Mouse (Mus musculus) heart, embryonic 16.5 days (tissue): Measurements from ENCODE around the gene Sub1. TPM values are rescaled to one million over a fixed set of nuclear protein-coding genes. Genes with fewer than 3 reads are reported as not detected.

Source experiments
- ATAC-seq: fragments of 200-750 bp; cut with Nextera tagmentation; replicated peaks from 2 replicates; pipeline ENCODE4 v1.8.0; 2017; ENCODE audit warnings: moderate number of reproducible peaks; ENCODE audit not compliant: insufficient read depth, low FRiP score; ENCODE audit errors: extremely low read depth
- H3K27ac ChIP-seq: fragments of 300-500 bp; sonication (generic); 2 replicates; pipeline ENCODE4 v1.5.1; 2014; ENCODE audit warnings: mild to moderate bottlenecking, low read length, control low read depth, moderate library complexity
- H3K27me3 ChIP-seq: fragments of 300-500 bp; sonication (generic); 2 replicates; pipeline ENCODE4 v1.6.1; 2014; ENCODE audit warnings: low read length, mixed read lengths; ENCODE audit not compliant: control insufficient read depth, insufficient read depth
- H3K36me3 ChIP-seq: fragments of 300-500 bp; sonication (generic); 2 replicates; pipeline ENCODE4 v1.6.1; 2014; ENCODE audit not compliant: control insufficient read depth, insufficient read depth
- H3K4me1 ChIP-seq: fragments of 300-500 bp; sonication (generic); 2 replicates; pipeline ENCODE4 v1.6.1; 2014; ENCODE audit warnings: low read length, mixed read lengths; ENCODE audit not compliant: control insufficient read depth, insufficient read depth
- H3K4me2 ChIP-seq: fragments of 300-500 bp; sonication (generic); 2 replicates; pipeline ENCODE4 v1.6.1; 2014; ENCODE audit warnings: low read depth, mild to moderate bottlenecking, control low read depth, low read length
- H3K4me3 ChIP-seq: fragments of 300-500 bp; sonication (generic); 2 replicates; pipeline ENCODE4 v1.5.1; 2014; ENCODE audit warnings: mild to moderate bottlenecking, control low read depth, low read length
- H3K9ac ChIP-seq: fragments of 300-500 bp; sonication (generic); 2 replicates; pipeline ENCODE4 v1.6.1; 2014; ENCODE audit warnings: low read length, control low read depth
- H3K9me3 ChIP-seq: fragments of 300-500 bp; sonication (generic); replicated peaks from 2 replicates; pipeline ENCODE4 v1.6.1; 2016; ENCODE audit warnings: low read length; ENCODE audit not compliant: control insufficient read depth
- WGBS: fragments of 180-500 bp; shearing (Covaris S2); extraction: QIAGEN DNeasy Blood & Tissue Kit; methylation state at CpG from one replicate; pipeline ENCODE4 v1.1.7; 2014; 5-methylcytosine and 5-hydroxymethylcytosine counted together
- polyA plus RNA-seq: library from polyadenylated mRNA; unstranded; fragments of >200 nt; fragmentation: Nextera tagmentation; extraction: Ambion mirVana; gene quantifications from 2 replicates; pipeline ENCODE4 v1.2.1, GENCODE M21; 2015

Gene Sub1
- polyA plus RNA-seq, 1 experiment from 2014 or later = 491 TPM

- H3K4me2 ChIP-seq = no peak overlapping the region
- H3K9me3 ChIP-seq = no peaks in the 10 kb centered on the region
- H3K4me1 ChIP-seq = no peaks in the 10 kb centered on the region
- H3K27ac ChIP-seq = no peak overlapping the region
- H3K9ac ChIP-seq = no peak overlapping the region
- H3K4me3 ChIP-seq = no peak overlapping the region
- peaks cover 31% of the 10 kb centered on the region for H3K36me3 ChIP-seq
- no peak; the same call in 1 of the 2 replicates for ATAC-seq
- H3K27me3 ChIP-seq = no peaks in the 10 kb centered on the region
- 85% methylated on average over 8 of the region's 8 CpGs for WGBS
These were observed 15.3 kb downstream of the Sub1 start for GRCm38 (mm10) chr15:11981501-11981900.

DNA sequence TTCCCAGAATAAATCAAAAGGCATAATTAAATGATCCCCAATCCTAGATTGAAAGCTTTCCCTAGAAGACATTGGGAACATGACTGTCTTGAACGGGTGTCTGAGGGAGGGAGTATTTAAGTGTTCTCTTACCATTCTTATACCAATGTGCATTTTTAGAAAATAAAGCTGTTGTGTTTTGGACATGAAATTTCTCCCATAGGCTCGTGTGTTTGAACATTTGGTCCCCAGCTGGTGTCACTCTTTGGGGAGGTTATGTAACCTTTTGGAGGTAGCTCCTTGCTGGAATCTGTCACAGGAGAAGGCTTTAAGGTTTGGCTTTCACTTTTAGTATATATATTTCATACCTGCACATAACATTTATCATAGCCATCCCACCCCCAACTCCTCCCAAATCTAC, 18.6 kb downstream of the Sub1 start:
- H3K27me3 ChIP-seq = no peaks in the 10 kb centered on the region
- no peak overlapping the region for H3K4me2 ChIP-seq
- peaks cover 20% of the 10 kb centered on the region for H3K36me3 ChIP-seq
- H3K9me3 ChIP-seq = peaks cover 2% of the 10 kb centered on the region; the same call in 1 of the 2 replicates
- H3K9ac ChIP-seq = no peak overlapping the region
- WGBS = 83% methylated on average over 2 of the region's 2 CpGs
- H3K4me3 ChIP-seq = no peak overlapping the region
- no peaks in the 10 kb centered on the region for H3K4me1 ChIP-seq
- ATAC-seq = no peak
- H3K27ac ChIP-seq = no peak overlapping the region

DNA sequence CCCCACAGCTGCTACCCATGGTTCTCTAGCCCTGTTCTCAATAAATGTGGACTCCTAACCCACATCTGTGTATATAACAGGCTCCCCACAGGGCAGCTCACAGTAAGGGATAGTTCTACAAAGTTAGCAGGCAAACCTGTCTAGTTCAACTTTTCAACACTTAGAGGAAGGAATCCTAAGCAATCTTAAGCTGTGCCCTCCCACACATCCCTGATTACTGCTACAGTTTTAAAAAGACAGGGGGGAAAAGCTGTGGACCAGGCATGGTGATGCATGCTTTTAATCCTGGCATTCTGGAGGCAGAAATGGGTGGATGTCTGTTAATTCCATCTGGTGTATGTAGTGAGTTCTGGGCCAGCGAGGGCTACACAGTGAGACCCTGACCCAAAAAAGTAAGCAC, 19.7 kb downstream of the Sub1 start:
- no peak overlapping the region for H3K4me3 ChIP-seq
- ATAC-seq = no peak
- no peaks in the 10 kb centered on the region for H3K27me3 ChIP-seq
- no peak overlapping the region for H3K9ac ChIP-seq
- H3K36me3 ChIP-seq = peaks cover 18% of the 10 kb centered on the region
- 87% methylated on average over 1 of the region's 1 CpGs for WGBS
- H3K27ac ChIP-seq = no peak overlapping the region
- no peaks in the 10 kb centered on the region for H3K4me1 ChIP-seq
- H3K9me3 ChIP-seq = peaks cover 2% of the 10 kb centered on the region; the same call in 1 of the 2 replicates
- H3K4me2 ChIP-seq = no peak overlapping the region

- Histone ChIP-seq H3K9ac (no peak overlapping the region), H3K4me3 (no peak overlapping the region), H3K36me3 (peaks cover 10% of the 10 kb centered on the region), H3K4me2 (no peak overlapping the region), H3K27ac (no peak overlapping the region), H3K4me1 (no peaks in the 10 kb centered on the region), H3K9me3 (peaks cover 2% of the 10 kb centered on the region; the same call in 1 of the 2 replicates), H3K27me3 (no peaks in the 10 kb centered on the region)
- 64% methylated on average over 9 of the region's 9 CpGs for WGBS
- ATAC-seq = no peak
These were observed 20.9 kb downstream of the Sub1 start for GRCm38 (mm10) chr15:11975836-11976235.

DNA sequence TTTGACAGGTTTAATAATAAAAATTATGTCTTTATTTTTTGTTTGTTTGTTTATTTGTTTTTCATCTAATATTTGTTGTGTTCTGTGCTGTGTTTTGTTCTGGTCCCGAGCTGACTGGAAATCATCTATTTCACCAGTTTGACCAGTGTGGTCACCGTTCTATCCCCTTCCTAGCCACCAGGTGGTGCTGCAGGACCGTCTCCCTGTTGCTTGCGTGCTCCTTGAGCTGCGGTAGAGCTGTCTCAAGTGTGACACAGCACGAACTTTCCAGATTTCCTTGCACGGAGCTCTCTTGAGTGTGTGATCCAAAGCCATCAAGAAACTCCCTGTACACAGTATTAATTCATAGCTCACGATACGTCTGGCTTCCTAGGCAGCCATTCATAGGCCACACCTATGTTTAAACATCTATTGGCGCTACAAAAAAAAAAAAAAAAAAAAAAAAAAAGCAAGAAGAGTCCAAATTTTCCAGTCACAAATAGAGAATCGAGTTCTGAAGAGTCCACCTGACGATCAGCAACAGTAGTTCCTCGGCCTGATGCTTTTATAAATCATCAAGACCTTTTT, 24.8 kb downstream of the Sub1 start:
- Histone ChIP-seq H3K4me2 (peak overlapping the region; percentile 31; the same call in 1 of the 2 replicates), H3K27ac (no peak overlapping the region), H3K9ac (no peak overlapping the region), H3K27me3 (no peaks in the 10 kb centered on the region), H3K36me3 (no peaks in the 10 kb centered on the region), H3K4me1 (no peaks in the 10 kb centered on the region), H3K4me3 (no peak overlapping the region), H3K9me3 (peaks cover 2% of the 10 kb centered on the region; the same call in 1 of the 2 replicates)
- 17% methylated on average over 13 of the region's 13 CpGs for WGBS
- ATAC-seq = no peak; the same call in 1 of the 2 replicates

- Histone ChIP-seq H3K9me3 (peaks cover 2% of the 10 kb centered on the region; the same call in 1 of the 2 replicates), H3K4me2 (no peak overlapping the region), H3K27ac (no peak overlapping the region), H3K27me3 (no peaks in the 10 kb centered on the region), H3K9ac (no peak overlapping the region), H3K36me3 (no peaks in the 10 kb centered on the region), H3K4me1 (no peaks in the 10 kb centered on the region), H3K4me3 (no peak overlapping the region)
- ATAC-seq = no peak
- 72% methylated on average over 10 of the region's 10 CpGs for WGBS
These were observed 26.2 kb downstream of the Sub1 start for GRCm38 (mm10) chr15:11970621-11971020.

DNA sequence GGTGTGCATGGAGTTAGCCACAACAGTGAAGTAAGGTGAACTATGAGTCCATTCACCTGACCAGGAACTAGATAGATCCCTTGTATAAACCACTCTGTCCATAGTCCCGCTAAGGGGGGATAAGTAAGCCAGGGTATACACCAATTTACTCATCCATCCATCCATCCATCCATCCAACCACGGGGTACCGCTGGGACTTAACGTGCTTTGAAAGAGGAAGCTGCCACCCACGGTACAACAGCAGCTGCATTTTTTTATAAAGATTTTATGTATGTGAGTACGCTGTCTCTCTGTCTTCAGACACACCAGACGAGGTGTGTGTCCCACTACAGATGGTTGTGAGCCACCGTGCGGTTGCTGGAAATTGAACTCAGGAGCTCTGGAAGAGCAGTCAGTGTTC, 27.9 kb downstream of the Sub1 start:
- 82% methylated on average over 9 of the region's 9 CpGs for WGBS
- Histone ChIP-seq H3K4me2 (no peak overlapping the region), H3K27ac (no peak overlapping the region), H3K9me3 (peaks cover under 1% of the 10 kb centered on the region; the same call in 1 of the 2 replicates), H3K9ac (no peak overlapping the region), H3K36me3 (no peaks in the 10 kb centered on the region), H3K4me1 (no peaks in the 10 kb centered on the region), H3K27me3 (no peaks in the 10 kb centered on the region), H3K4me3 (no peak overlapping the region)
- no peak for ATAC-seq

DNA sequence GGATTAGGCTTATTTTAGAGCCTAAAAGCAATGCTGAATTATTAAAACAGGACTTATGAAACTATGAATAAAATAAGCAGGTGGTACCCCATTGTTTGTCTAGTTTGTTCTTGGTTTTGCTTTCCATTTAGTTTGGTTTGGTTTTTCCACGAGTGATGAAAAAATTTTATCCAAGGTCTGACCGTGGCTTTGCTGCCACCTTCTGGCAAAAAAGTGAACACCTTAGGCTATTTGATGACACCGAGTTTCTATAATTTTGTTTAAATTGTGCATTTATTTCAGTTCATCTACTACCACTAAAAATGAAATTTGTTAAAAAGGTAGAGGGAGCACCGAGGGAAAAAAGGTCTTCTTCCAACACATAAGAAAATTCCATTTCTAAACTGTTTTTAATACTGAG, 30.4 kb downstream of the Sub1 start:
- no peak overlapping the region for H3K9ac ChIP-seq
- H3K9me3 ChIP-seq = no peaks in the 10 kb centered on the region
- no peak overlapping the region for H3K4me3 ChIP-seq
- no peak for ATAC-seq
- no peak overlapping the region for H3K4me2 ChIP-seq
- H3K4me1 ChIP-seq = no peaks in the 10 kb centered on the region
- WGBS = 9% methylated on average over 4 of the region's 4 CpGs
- H3K36me3 ChIP-seq = no peaks in the 10 kb centered on the region
- H3K27me3 ChIP-seq = no peaks in the 10 kb centered on the region
- H3K27ac ChIP-seq = no peak overlapping the region

- ATAC-seq = no peak
These were observed 31.5 kb downstream of the Sub1 start for GRCm38 (mm10) chr15:11965201-11965845.

More at GRCm38 (mm10) chr15:11965201-11965845, 31.5 kb downstream of the Sub1 start:
- H3K9ac ChIP-seq = no peak overlapping the region
- no peaks in the 10 kb centered on the region for H3K36me3 ChIP-seq
- 89% methylated on average over 5 of the region's 5 CpGs for WGBS
- no peak overlapping the region for H3K4me2 ChIP-seq
- H3K4me1 ChIP-seq = no peaks in the 10 kb centered on the region
- H3K27me3 ChIP-seq = no peaks in the 10 kb centered on the region
- no peak overlapping the region for H3K4me3 ChIP-seq
- H3K27ac ChIP-seq = no peak overlapping the region
- no peaks in the 10 kb centered on the region for H3K9me3 ChIP-seq
